Mouse (Mus musculus) monocyte, adult 2 months (primary cell): ENCODE results near the gene Ndrg3.
"Not testable (repeated sequence)": the region's sequence is repeated elsewhere in the genome, so short reads cannot be mapped to it uniquely, and the experiment has no call there.

Experiments
- DNase-seq, 2 experiments: peaks; one replicate each; pipeline ENCODE4 v3.0.0; 2022; ENCODE audit warnings: low spot score in 2 of 2, low read depth in 1 of 2

Ndrg3 gene

GRCm38 (mm10) chr2:156902411-156902810 is 89.4 kb downstream of the Ndrg3 start:
- not testable (repeated sequence) for DNase-seq

GRCm38 (mm10) chr2:156901883-156902282 is 90.0 kb downstream of the Ndrg3 start:
- no peak for DNase-seq

GRCm38 (mm10) chr2:156901344-156901743 is 90.5 kb downstream of the Ndrg3 start:
- DNase-seq, result no peak

DNA sequence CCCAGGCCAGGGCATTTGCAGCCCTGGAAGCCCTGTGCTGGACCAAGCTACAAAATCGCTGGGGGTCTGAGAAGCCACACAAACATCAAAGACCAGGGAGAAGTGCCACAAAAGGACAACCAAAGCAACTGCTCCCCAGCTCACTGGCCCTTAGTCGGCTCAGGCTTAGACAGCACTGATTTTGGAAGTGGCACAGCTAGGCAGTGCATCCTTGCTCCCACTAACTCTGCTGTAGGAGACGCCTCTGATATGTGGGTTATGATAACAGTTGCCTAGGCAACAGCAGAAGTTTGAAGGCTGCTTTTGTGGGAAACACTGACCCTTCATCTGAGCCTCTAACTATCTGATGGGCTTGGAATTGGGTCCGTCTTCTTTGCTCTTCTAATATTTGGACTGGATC is 92.7 kb downstream of the Ndrg3 start:
- DNase-seq, result no peak

- no peak for DNase-seq
Observed at GRCm38 (mm10) chr2:156898374-156898773, 93.5 kb downstream of the Ndrg3 start.

- DNase-seq, result no peak
Observed at GRCm38 (mm10) chr2:156897034-156897433, 94.8 kb downstream of the Ndrg3 start.

GRCm38 (mm10) chr2:156896384-156896914 is 95.4 kb downstream of the Ndrg3 start:
- no peak for DNase-seq

GRCm38 (mm10) chr2:156894496-156895265 is 97.2 kb downstream of the Ndrg3 start:
- DNase-seq, result no peak

DNA sequence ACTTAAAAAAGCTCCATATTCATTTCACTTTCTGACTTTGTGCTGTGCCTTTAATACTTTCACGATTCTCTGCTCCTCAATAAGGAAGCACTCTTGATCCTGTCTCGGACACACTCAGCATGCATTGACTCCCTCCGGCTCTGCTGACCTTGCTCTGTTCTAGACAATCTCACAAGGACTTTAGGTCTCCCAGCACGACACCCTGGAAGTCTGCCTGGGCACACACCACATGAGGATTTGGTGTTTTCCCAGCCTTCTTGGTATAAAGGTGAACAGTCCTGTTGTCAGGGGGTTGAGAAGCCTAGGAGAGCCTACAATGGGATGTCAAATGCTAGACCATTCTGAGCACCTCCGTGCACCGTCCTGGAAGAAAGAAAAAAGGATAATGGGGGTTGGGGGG is 99.0 kb downstream of the Ndrg3 start:
- DNase-seq, result no peak

DNA sequence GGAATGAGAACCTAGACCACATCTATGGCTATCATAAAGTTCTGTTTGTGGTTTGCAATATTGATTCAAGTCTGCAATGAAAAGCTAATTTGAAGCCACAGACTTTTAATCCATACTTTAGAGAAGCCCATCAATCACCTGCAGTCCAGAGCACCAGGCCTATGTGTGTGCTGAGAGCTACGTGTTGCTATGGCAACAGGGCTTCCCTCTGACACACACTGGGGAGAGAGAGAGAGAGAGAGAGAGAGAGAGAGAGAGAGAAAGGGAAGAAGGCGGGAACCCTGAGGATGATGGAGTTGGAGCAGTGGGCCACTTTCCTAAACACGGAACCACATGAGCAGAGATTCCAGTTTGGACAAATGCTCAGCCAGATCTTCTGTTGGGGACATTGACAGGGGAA is 99.6 kb downstream of the Ndrg3 start:
- DNase-seq, result no peak

GRCm38 (mm10) chr2:156888490-156888889 is 103.4 kb downstream of the Ndrg3 start:
- DNase-seq, result no peak

DNA sequence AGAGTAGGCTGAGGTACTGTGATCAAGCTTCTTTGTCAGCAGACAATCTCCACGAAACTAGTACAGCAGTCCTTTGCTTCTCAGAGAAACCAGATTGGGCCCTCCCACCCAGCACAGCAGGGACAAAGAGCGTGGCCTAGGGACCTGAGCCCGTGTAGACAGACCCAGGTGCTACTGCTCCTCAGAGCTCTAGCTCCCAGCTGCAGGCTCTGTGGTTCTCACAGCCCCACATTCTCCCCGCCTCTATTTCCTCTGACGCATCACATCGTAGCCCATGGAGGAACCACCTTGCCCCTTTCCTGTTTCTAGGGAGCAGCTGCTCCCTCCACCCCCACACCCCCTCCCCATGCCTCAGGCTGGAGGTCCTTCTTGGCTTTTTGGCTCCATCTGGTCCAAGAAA is 104.8 kb downstream of the Ndrg3 start, which contains the start of gene Sla2:
Gene Sla2, minus strand, starts transcription at position 176 of the 400 bp plus-strand sequence.
- DNase-seq, result no peak

- DNase-seq, result no peak
Observed at GRCm38 (mm10) chr2:156886084-156886631, 105.7 kb downstream of the Ndrg3 start.

DNA sequence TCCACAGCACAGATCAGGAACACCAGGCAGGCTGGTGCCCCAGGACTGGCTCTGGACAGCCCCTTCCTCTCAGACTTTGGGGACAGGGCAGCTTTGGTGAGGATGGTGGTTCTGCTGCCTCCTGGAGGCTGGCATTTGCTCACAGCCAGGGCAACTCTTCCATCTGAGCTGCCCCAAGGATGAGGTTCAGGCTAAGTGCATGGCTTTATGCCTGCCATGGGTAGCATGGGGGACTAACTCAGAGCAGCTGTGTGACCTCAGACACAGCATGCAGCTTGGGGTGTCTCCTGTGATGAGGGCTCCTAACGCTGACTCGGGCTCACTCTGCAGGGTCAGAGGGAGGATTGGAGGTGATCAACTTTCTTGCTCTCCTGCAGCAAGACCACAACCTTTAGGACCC is 106.2 kb downstream of the Ndrg3 start:
- not testable (repeated sequence) for DNase-seq

GRCm38 (mm10) chr2:156884396-156885211 is 107.3 kb downstream of the Ndrg3 start:
- no peak for DNase-seq

DNA sequence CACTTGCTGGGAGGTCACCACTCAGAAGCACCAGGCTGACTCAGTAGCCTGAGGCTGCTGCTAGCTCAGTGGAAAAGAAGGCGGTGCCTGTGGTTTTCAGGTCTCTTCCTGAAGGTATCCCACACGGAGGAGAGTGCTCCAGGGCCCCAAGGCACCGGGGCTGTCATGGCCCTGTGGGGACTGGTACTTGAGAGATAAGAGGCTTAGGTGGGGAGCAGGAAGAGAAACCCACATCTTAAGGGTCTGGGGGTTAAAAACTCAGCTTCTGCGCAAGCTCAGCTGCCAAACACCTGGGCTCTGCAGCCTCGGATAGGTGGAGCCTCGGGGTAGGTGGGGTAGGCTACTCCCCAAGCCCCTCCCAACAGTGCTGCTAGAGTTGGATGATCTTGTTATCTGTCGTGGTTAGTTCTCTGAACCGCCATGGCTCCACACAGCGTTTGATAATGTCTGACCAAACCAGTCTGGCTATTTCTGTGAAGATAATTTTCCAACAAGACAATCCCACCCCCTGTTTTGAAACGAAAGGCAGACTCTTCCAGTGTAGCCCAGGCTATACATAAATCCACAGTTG is 109.3 kb downstream of the Ndrg3 start:
- no peak for DNase-seq

DNA sequence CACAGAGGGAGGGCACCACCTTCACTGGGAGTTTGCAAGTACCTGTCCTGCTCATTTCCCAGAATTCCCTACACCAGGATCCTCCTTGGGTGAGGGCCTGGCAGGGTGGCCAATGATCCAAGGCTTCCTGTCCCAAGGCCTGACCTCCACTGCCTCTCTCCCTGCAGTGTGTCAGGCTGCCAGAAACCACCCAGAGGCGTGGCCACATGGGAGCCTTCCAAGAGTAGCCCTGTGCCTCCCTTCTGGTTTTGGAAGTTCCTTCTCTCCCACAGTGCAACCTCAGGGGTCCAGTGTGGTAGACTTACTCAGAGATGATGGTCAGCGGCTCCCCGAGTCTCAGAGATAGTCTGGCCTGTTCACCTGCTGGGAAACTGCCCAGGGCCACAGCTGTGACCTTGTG is 112.3 kb downstream of the Ndrg3 start:
- DNase-seq, result no peak

DNA sequence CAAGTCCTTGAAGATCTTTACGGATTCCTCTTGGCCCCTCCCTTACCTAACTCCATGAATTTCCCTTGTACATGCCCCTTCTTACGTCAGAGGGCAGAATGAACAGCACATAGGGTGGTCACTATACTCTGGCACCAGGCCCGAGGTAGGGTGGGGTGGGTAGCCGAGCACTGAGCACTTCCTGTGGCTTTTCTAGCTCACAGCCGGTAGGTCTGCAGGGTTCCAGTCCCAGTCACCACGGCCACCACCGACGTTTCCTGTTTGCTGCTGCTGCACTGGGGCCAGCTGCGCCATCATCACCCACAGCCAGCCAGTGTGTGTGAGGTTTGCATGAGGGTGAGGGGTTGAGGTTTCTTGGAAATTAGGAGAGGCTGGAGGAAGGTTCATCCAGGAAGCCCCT is 114.1 kb downstream of the Ndrg3 start:
- DNase-seq, result no peak
